Mouse (Mus musculus): Measurements from ENCODE around the gene Gm17949. TPM values are rescaled to one million over a fixed set of nuclear protein-coding genes. Genes with fewer than 3 reads are reported as not detected.

Gm17949 gene
- not detected for polyA plus RNA-seq (2014; fragmentation: Illumina TruSeq; extraction: RNeasy Lipid Tissue Mini Kit (QIAGEN cat#74804); ENCODE audit: low read depth, low replicate concordance)

GRCm38 (mm10) chr17:57011236-57012141, at the start of gene Gm17949, which contains the start of gene Gtf2f1:
Gene Gm17949 (plus strand): TSS chr17:57011469.
Gene Gtf2f1 (minus strand): TSS chr17:57011288.

GRCm38 (mm10) chr17:56982013-56982412, 29.3 kb upstream of the Gm17949 start, which contains the start of gene Acer1:
Gene Acer1 (minus strand): TSS chr17:56982126.

GRCm38 (mm10) chr17:56990115-56990746, 21.0 kb upstream of the Gm17949 start, which contains the start of gene Clpp:
Gene Clpp (plus strand): TSS chr17:56990305.

GRCm38 (mm10) chr17:56997029-56997667, 14.1 kb upstream of the Gm17949 start, which contains the start of gene Alkbh7:
Gene Alkbh7 (plus strand): TSS chr17:56997339.

GRCm38 (mm10) chr17:56999968-57000609, 11.2 kb upstream of the Gm17949 start, which contains the start of gene Pspn:
Gene Pspn (minus strand): TSS chr17:57000018.

GRCm38 (mm10) chr17:57030931-57031660, 19.8 kb downstream of the Gm17949 start, which contains the start of gene Khsrp:
Gene Khsrp (minus strand): TSS chr17:57031522.

GRCm38 (mm10) chr17:57041554-57041953, 30.3 kb downstream of the Gm17949 start, which contains the start of gene Slc25a41:
Gene Slc25a41 (minus strand): TSS chr17:57041654.

GRCm38 (mm10) chr17:57058891-57059485, 47.7 kb downstream of the Gm17949 start, which contains the start of gene Crb3:
Gene Crb3 (plus strand): TSS chr17:57059105.

GRCm38 (mm10) chr17:57059486-57059977, 48.3 kb downstream of the Gm17949 start, which contains the start of gene Slc25a23:
Gene Slc25a23 (minus strand): TSS chr17:57059863.

Other genes starting within 250 kb of the Gm17949 start
- 0.64 TPM for gene Dus3l, start 246.7 kb upstream of the Gm17949 start, polyA plus RNA-seq (2014; fragmentation: Illumina TruSeq; extraction: RNeasy Lipid Tissue Mini Kit (QIAGEN cat#74804); ENCODE audit: low read depth, low replicate concordance)
- gene Prr22, start 241.2 kb upstream of the Gm17949 start, polyA plus RNA-seq (2014; fragmentation: Illumina TruSeq; extraction: RNeasy Lipid Tissue Mini Kit (QIAGEN cat#74804); ENCODE audit: low read depth, low replicate concordance): not detected
- not detected for gene Rfx2, start 180.5 kb upstream of the Gm17949 start, polyA plus RNA-seq (2014; fragmentation: Illumina TruSeq; extraction: RNeasy Lipid Tissue Mini Kit (QIAGEN cat#74804); ENCODE audit: low read depth, low replicate concordance)
- gene Acsbg2, start 137.0 kb upstream of the Gm17949 start, polyA plus RNA-seq (2014; fragmentation: Illumina TruSeq; extraction: RNeasy Lipid Tissue Mini Kit (QIAGEN cat#74804); ENCODE audit: low read depth, low replicate concordance): not detected
- not detected for gene 1700061G19Rik, start 136.0 kb upstream of the Gm17949 start, polyA plus RNA-seq (2014; fragmentation: Illumina TruSeq; extraction: RNeasy Lipid Tissue Mini Kit (QIAGEN cat#74804); ENCODE audit: low read depth, low replicate concordance)
- 0.77 TPM for gene Mllt1, start 76.1 kb upstream of the Gm17949 start, polyA plus RNA-seq (2014; fragmentation: Illumina TruSeq; extraction: RNeasy Lipid Tissue Mini Kit (QIAGEN cat#74804); ENCODE audit: low read depth, low replicate concordance)
- not detected for gene Acer1, start 29.3 kb upstream of the Gm17949 start, polyA plus RNA-seq (2014; fragmentation: Illumina TruSeq; extraction: RNeasy Lipid Tissue Mini Kit (QIAGEN cat#74804); ENCODE audit: low read depth, low replicate concordance)
- 4.0 TPM for gene Clpp, start 21.2 kb upstream of the Gm17949 start, polyA plus RNA-seq (2014; fragmentation: Illumina TruSeq; extraction: RNeasy Lipid Tissue Mini Kit (QIAGEN cat#74804); ENCODE audit: low read depth, low replicate concordance)
- gene Alkbh7, start 14.1 kb upstream of the Gm17949 start, polyA plus RNA-seq (2014; fragmentation: Illumina TruSeq; extraction: RNeasy Lipid Tissue Mini Kit (QIAGEN cat#74804); ENCODE audit: low read depth, low replicate concordance): 2.8 TPM
- gene Pspn, start 11.5 kb upstream of the Gm17949 start, polyA plus RNA-seq (2014; fragmentation: Illumina TruSeq; extraction: RNeasy Lipid Tissue Mini Kit (QIAGEN cat#74804); ENCODE audit: low read depth, low replicate concordance): not detected
- gene Gtf2f1, start 181 bp upstream of the Gm17949 start, polyA plus RNA-seq (2014; fragmentation: Illumina TruSeq; extraction: RNeasy Lipid Tissue Mini Kit (QIAGEN cat#74804); ENCODE audit: low read depth, low replicate concordance): 2.1 TPM
- gene Khsrp, start 20.1 kb downstream of the Gm17949 start, polyA plus RNA-seq (2014; fragmentation: Illumina TruSeq; extraction: RNeasy Lipid Tissue Mini Kit (QIAGEN cat#74804); ENCODE audit: low read depth, low replicate concordance): 5.1 TPM
- not detected for gene Slc25a41, start 30.2 kb downstream of the Gm17949 start, polyA plus RNA-seq (2014; fragmentation: Illumina TruSeq; extraction: RNeasy Lipid Tissue Mini Kit (QIAGEN cat#74804); ENCODE audit: low read depth, low replicate concordance)
- 5.6 TPM for gene Crb3, start 47.6 kb downstream of the Gm17949 start, polyA plus RNA-seq (2014; fragmentation: Illumina TruSeq; extraction: RNeasy Lipid Tissue Mini Kit (QIAGEN cat#74804); ENCODE audit: low read depth, low replicate concordance)
- gene Slc25a23, start 48.4 kb downstream of the Gm17949 start, polyA plus RNA-seq (2014; fragmentation: Illumina TruSeq; extraction: RNeasy Lipid Tissue Mini Kit (QIAGEN cat#74804); ENCODE audit: low read depth, low replicate concordance): 55.5 TPM
- 1.6 TPM for gene Dennd1c, start 67.0 kb downstream of the Gm17949 start, polyA plus RNA-seq (2014; fragmentation: Illumina TruSeq; extraction: RNeasy Lipid Tissue Mini Kit (QIAGEN cat#74804); ENCODE audit: low read depth, low replicate concordance)
- gene Tubb4a, start 76.3 kb downstream of the Gm17949 start, polyA plus RNA-seq (2014; fragmentation: Illumina TruSeq; extraction: RNeasy Lipid Tissue Mini Kit (QIAGEN cat#74804); ENCODE audit: low read depth, low replicate concordance): not detected
- not detected for gene Tnfsf9, start 93.9 kb downstream of the Gm17949 start, polyA plus RNA-seq (2014; fragmentation: Illumina TruSeq; extraction: RNeasy Lipid Tissue Mini Kit (QIAGEN cat#74804); ENCODE audit: low read depth, low replicate concordance)
- gene Cd70, start 138.3 kb downstream of the Gm17949 start, polyA plus RNA-seq (2014; fragmentation: Illumina TruSeq; extraction: RNeasy Lipid Tissue Mini Kit (QIAGEN cat#74804); ENCODE audit: low read depth, low replicate concordance): not detected
- not detected for gene Tnfsf14, start 182.7 kb downstream of the Gm17949 start, polyA plus RNA-seq (2014; fragmentation: Illumina TruSeq; extraction: RNeasy Lipid Tissue Mini Kit (QIAGEN cat#74804); ENCODE audit: low read depth, low replicate concordance)
- 3,590 TPM for gene C3, start 216.7 kb downstream of the Gm17949 start, polyA plus RNA-seq (2014; fragmentation: Illumina TruSeq; extraction: RNeasy Lipid Tissue Mini Kit (QIAGEN cat#74804); ENCODE audit: low read depth, low replicate concordance)
- gene Gpr108, start 237.0 kb downstream of the Gm17949 start, polyA plus RNA-seq (2014; fragmentation: Illumina TruSeq; extraction: RNeasy Lipid Tissue Mini Kit (QIAGEN cat#74804); ENCODE audit: low read depth, low replicate concordance): 2.3 TPM
- 1.7 TPM for gene Trip10, start 238.0 kb downstream of the Gm17949 start, polyA plus RNA-seq (2014; fragmentation: Illumina TruSeq; extraction: RNeasy Lipid Tissue Mini Kit (QIAGEN cat#74804); ENCODE audit: low read depth, low replicate concordance)